Mouse (Mus musculus) Patski (cell line): ENCODE results near the gene Dcp1a. TPM values are rescaled to one million over a fixed set of nuclear protein-coding genes. Genes with fewer than 3 reads are reported as not detected.

Source experiments
- ATAC-seq: fragments of 100-300 bp; one replicate; pipeline ENCODE4 v1.8.0; 2021
- CTCF ChIA-PET: fragments of 350-600 bp; sonication (Branson Sonifier 250); formaldehyde crosslinking; loops from one replicate; lab custom pipeline; 2022; ENCODE audit warnings: inconsistent platforms; lab: Charles Lee
- POLR2A ChIA-PET: fragments of 350-600 bp; sonication (Branson Sonifier 250); formaldehyde crosslinking; loops from one replicate; lab custom pipeline; 2022; ENCODE audit warnings: antibody characterized with exemption, inconsistent platforms; lab: Charles Lee
- DNase-seq: peaks from one replicate; pipeline ENCODE4 v3.0.0-alpha.2; 2011; ENCODE audit warnings: low read depth, low spot score
- H3K27me3 ChIP-seq: fragments of 371-371 bp; one replicate; pipeline ENCODE4 v1.5.1; 2021
- CTCF ChIP-seq: fragments of 100-300 bp; IDR thresholded peaks from one replicate; pipeline ENCODE4 v1.5.1; 2021
- in situ Hi-C: fragments of 300-500 bp; cut with MboI; formaldehyde crosslinking; loops from 3 replicates; pipeline ENCODE4 v1.11.1; 2018; ENCODE audit warnings: low pct_unique_long_range_greater_than_20kb, mixed read lengths
- polyA plus RNA-seq: library from polyadenylated mRNA; unstranded; gene quantifications from one replicate; pipeline ENCODE4 v1.2.3, GENCODE M21; 2021

Gene Dcp1a
- polyA plus RNA-seq, 1 experiment from 2014 or later, result 19.6 TPM

DNA sequence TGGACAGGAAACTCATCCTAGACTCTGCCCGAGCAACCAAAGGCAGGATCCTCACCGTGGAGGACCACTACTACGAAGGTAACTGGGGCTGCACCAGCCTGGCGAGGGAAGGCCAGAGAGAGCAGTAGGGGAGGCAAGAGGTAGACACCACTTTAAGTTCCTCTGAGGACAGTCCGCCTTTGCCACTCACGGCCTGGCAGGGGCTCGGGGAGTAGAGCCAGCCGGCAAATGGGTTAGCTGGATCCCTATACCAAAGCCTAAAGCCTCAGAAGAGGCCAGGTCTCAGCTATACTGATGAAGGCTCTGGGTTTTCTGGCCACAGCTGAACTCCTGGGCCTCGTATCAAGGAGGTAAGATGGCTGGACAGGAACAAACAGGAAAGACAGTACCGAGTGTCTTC is 92.9 kb downstream of the Dcp1a start:
- no peaks in the 10 kb centered on the region for H3K27me3 ChIP-seq
- ChIA-PET CTCF (interaction anchor here (0.9 to 1.8 kb wide), 7 partner anchors 10 to 57 kb away, joined by 3 to 7 read pairs (median 4); no protein-coding TSS in a partner anchor), POLR2A (interaction anchor here (0.6 kb wide), 1 partner anchor 26 kb away, joined by 3 read pairs; no protein-coding TSS in a partner anchor)
- DNase-seq (no peak), ATAC-seq (no peak)
- in situ Hi-C loops, result no loop called here
- no peak for TF ChIP-seq CTCF

DNA sequence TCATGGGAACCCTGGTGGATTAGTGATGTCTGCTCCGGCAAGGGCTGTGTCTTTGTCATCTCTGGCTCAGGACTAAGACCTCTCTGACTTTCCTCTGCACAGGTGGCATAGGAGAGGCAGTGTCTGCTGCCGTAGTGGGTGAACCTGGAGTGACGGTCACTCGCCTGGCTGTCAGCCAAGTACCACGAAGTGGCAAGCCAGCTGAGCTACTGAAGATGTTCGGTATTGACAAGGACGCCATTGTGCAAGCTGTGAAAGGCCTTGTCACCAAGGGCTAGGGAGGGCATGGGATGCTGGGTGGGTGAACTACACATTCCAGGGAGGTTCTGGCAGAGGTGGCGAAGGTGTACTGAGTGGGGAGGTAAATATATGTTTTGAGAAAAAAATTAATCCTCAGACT is 93.9 kb downstream of the Dcp1a start:
- no peak for TF ChIP-seq CTCF
- DNase-seq (no peak), ATAC-seq (no peak)
- POLR2A ChIA-PET, result interaction anchor here (1.5 to 2.2 kb wide), 2 partner anchors 9 to 24 kb away, joined by 3 to 9 read pairs; partner anchors contain the start of gene Tkt
- in situ Hi-C loops, result no loop called here
- H3K27me3 ChIP-seq, result no peaks in the 10 kb centered on the region
- CTCF ChIA-PET, result interaction anchor here (0.9 to 1.8 kb wide), 9 partner anchors 9 to 58 kb away, joined by 3 to 7 read pairs (median 4); no protein-coding TSS in a partner anchor

DNA sequence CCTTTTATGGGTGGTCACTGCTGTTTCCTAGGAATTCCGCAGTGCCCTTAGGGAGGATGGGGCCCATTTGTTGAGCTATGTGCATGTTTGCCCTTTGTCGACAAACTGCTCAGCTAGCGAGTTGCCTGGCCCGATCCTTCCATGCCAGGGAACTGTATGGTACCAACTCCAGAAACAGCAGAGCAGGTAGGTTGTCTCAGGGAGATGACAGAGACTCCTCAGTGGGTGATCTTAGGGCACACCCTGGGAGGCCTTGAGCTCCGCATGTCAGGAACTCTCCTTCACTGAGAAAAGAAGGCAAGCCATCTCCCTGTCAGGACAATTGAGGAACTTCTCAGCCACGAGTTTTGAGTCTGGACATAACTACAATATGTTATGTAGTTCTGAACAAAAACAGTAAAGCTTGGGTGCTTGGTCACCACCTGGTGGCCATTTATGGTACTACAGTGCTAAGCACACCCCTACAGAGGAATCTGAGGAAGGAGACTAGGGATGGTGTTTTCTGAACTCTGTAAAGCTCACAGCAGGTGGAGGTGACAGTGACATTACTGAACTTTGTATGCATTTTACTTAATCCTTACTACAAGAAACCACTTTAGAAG is 94.7 kb downstream of the Dcp1a start:
- peak; percentile 10 for ATAC-seq
- no peak for DNase-seq
- TF ChIP-seq CTCF, result no peak
- POLR2A ChIA-PET, result interaction anchor here (1.5 to 2.2 kb wide), 2 partner anchors 10 to 25 kb away, joined by 3 to 9 read pairs; partner anchors contain the start of gene Tkt
- CTCF ChIA-PET, result interaction anchor here (0.7 to 1.7 kb wide), 8 partner anchors 10 to 94 kb away, joined by 3 to 7 read pairs (median 4); no protein-coding TSS in a partner anchor
- H3K27me3 ChIP-seq, result no peaks in the 10 kb centered on the region
- in situ Hi-C loops, result no loop called here

DNA sequence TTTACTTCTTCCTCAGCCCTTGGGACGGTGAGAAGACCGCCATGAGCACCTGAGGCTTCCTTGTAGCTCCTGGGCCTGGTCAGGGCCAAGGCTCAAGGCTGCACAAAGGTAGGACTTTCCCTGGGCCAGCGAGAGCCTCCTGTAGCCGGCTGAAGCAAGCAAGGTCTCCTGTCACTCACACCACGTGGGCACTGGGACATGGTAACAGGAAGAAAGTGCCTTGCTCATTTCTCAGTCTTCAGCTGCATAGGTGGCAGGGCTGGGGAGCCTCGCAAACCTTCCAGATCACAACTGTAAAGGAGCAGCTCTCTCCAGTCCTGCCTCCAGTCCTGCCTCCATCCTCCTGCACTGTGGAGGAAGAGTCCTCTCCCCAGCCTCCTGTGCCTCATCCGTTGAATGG is 96.5 kb downstream of the Dcp1a start:
- CTCF ChIA-PET, result interaction anchor here (1.1 to 1.5 kb wide), 3 partner anchors 18 to 96 kb away, joined by 3 read pairs; no protein-coding TSS in a partner anchor
- ATAC-seq (no peak), DNase-seq (no peak)
- POLR2A ChIA-PET, result interaction anchor here (0.9 to 1.0 kb wide), 2 partner anchors 15 to 92 kb away, joined by 3 to 4 read pairs; no protein-coding TSS in a partner anchor
- in situ Hi-C loops, result no loop called here
- no peaks in the 10 kb centered on the region for H3K27me3 ChIP-seq
- no peak for TF ChIP-seq CTCF

DNA sequence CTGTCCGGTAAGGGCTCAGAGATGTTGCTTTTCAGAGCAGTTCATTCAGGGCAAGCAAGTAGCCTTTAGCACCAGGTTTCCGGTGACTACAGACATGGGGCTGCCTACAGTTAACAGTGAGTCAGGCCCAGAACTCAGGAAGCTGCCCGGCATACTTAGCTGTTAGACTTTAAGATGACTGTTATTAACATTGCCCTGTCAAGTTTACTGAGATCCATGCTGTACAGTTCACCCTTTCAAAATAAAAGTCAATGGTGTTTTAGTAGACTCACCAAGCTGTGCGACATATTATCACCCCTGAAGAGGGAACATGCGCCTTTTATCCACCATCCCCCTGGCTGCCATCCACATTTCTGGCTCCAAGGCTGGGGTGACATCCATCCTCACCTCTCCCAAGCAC is 96.9 kb downstream of the Dcp1a start:
- ATAC-seq (no peak), DNase-seq (no peak)
- TF ChIP-seq CTCF, result no peak
- CTCF ChIA-PET, result interaction anchor here (1.1 to 1.5 kb wide), 3 partner anchors 18 to 96 kb away, joined by 3 read pairs; no protein-coding TSS in a partner anchor
- in situ Hi-C loops, result no loop called here
- POLR2A ChIA-PET, result interaction anchor here (0.7 to 0.9 kb wide), 2 partner anchors 15 to 44 kb away, joined by 3 to 4 read pairs; no protein-coding TSS in a partner anchor
- H3K27me3 ChIP-seq, result no peaks in the 10 kb centered on the region

Other genes starting within 250 kb of the Dcp1a start
- gene Cacna1d, start 11.9 kb downstream of the Dcp1a start, polyA plus RNA-seq, result 0.05 TPM
- gene Tkt, start 68.8 kb downstream of the Dcp1a start, polyA plus RNA-seq, result 543 TPM
- gene Prkcd, start 146.7 kb downstream of the Dcp1a start, polyA plus RNA-seq, result 68.7 TPM
- 24.4 TPM for gene Rft1, start 174.8 kb downstream of the Dcp1a start, polyA plus RNA-seq
- 14.8 TPM for gene Sfmbt1, start 235.3 kb downstream of the Dcp1a start, polyA plus RNA-seq